Mouse (Mus musculus): ENCODE results near the gene Ash1l.

DNA sequence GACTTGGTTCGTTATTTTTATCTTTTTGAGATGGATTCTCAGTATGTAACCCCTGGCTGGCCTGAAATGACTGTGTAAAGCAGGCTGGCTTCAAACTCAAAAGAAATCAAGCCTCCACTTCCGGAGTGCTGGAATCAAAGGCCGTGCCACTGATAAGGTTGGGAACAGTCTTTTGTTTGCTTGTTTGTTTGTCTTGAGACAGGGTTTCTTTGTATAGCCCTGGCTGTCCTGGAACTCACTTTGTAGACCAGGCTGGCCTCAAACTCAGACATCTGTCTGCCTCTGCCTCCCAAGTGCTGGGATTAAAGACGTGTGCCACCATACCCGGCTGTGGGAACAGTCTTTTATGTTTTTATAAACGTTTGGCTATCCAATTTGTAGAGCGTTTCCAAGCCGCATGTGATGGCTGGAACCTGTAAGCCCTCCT is 36.0 kb upstream of the Ash1l start:
- no peak for TF ChIP-seq POLR2A (IDR thresholded peaks at IDR 0.05; ENCODE audit: control insufficient read depth, low read depth, low read length)
- no peak for TF ChIP-seq CTCF (IDR thresholded peaks at IDR 0.05; ENCODE audit: control insufficient read depth, insufficient read depth, insufficient replicate concordance, low read depth, low read length)
